Mouse (Mus musculus) forebrain, embryonic 14.5 days (tissue): ENCODE measurements at regions not wholly inside any gene's neighbourhood (a gene's known extent, or its start where the extent isn't known, plus 50 kb on each side); places are given as distances from the start of the nearest gene placed in this dataset.

Experiments used
- ATAC-seq: fragments of 200-750 bp; cut with Nextera tagmentation; 2 replicates; pipeline ENCODE4 v1.8.0; 2017; ENCODE audit warnings: mild to moderate bottlenecking, moderate library complexity
- DNase-seq: peaks from one replicate; pipeline ENCODE4 v3.0.0-alpha.2; 2015; ENCODE audit warnings: low spot score
- H3K27ac ChIP-seq: fragments of 300-500 bp; sonication (generic); 2 replicates; pipeline ENCODE4 v1.5.1; 2014; ENCODE audit warnings: low read depth, mild to moderate bottlenecking, control low read depth, low read length, moderate library complexity
- H3K27me3 ChIP-seq: fragments of 300-500 bp; sonication (generic); replicated peaks from 2 replicates; pipeline ENCODE4 v1.6.1; 2014; ENCODE audit warnings: low read length, control low read depth, mixed read lengths; ENCODE audit not compliant: control insufficient read depth, insufficient read depth
- H3K36me3 ChIP-seq: fragments of 300-500 bp; sonication (generic); 2 replicates; pipeline ENCODE4 v1.6.1; 2014; ENCODE audit warnings: low read length, control low read depth; ENCODE audit not compliant: control insufficient read depth, insufficient read depth
- H3K4me1 ChIP-seq: fragments of 300-500 bp; sonication (generic); 2 replicates; pipeline ENCODE4 v1.6.1; 2014; ENCODE audit warnings: antibody characterized with exemption, low read length, control low read depth; ENCODE audit not compliant: control insufficient read depth, insufficient read depth
- H3K4me2 ChIP-seq: fragments of 300-500 bp; sonication (generic); 2 replicates; pipeline ENCODE4 v1.6.1; 2014; ENCODE audit warnings: mild to moderate bottlenecking, control low read depth, low read length
- H3K4me3 ChIP-seq: fragments of 300-500 bp; sonication (generic); 2 replicates; pipeline ENCODE4 v1.5.1; 2014; ENCODE audit warnings: low read depth, low read length, control low read depth
- H3K9ac ChIP-seq: fragments of 300-500 bp; sonication (generic); 2 replicates; pipeline ENCODE4 v1.6.1; 2014; ENCODE audit warnings: mild to moderate bottlenecking, low read length, control low read depth, moderate library complexity
- H3K9me3 ChIP-seq: fragments of 300-500 bp; sonication (generic); replicated peaks from 2 replicates; pipeline ENCODE4 v1.6.1; 2016; ENCODE audit warnings: low read length, control low read depth, mixed read lengths; ENCODE audit not compliant: control insufficient read depth
- WGBS: fragments of 180-500 bp; shearing (Covaris S2); extraction: QIAGEN DNeasy Blood & Tissue Kit; methylation state at CpG from one replicate; pipeline ENCODE4 v1.1.7; 2014; 5-methylcytosine and 5-hydroxymethylcytosine counted together

DNA sequence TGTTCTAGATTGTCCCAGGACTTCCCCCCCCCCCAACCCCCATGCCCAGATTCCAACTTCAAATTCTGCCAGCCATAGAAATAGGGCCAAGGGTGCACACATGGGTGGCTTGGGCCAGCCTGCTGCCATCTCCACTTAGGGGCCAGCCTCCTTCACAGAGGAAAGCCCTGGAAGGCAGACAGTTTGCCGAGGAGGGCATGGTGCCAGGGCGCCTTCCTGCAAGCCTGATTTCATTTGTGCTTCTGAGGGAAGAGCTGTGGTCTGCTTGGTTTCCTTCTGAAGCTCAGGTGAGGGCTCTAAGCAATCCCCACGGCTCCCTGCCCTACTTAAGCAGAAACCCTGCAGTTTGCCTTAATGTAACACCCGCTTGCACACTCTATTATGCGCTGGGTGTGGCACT, 52.3 kb upstream of the Tcl1 start:
- Histone ChIP-seq H3K4me3 (no peak overlapping the region), H3K36me3 (no peaks in the 10 kb centered on the region), H3K27ac (no peak overlapping the region), H3K9me3 (no peaks in the 10 kb centered on the region), H3K27me3 (no peaks in the 10 kb centered on the region), H3K4me1 (no peaks in the 10 kb centered on the region), H3K4me2 (no peak overlapping the region), H3K9ac (no peak overlapping the region)
- DNase-seq (no peak), ATAC-seq (no peak)
- WGBS = 82% methylated on average over 5 of the region's 5 CpGs

DNA sequence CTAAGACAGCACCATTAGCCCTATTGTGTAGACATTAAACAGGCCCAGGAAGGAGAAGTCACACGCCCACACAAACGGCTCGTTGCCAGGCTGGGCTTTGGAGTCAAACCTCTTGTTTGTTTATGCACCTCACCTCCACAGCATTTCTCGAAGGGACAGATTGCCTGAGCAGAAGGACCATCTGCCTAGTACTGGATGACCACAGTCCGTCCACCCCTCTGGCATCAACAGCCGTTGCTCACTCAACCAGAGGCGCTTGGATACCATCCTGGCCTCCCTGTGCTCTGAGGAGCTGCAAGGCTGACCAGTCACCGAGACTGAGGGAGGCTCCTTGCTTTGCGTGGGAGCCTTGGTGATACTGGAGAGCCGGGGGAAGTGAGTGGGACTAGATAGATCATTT, 53.6 kb upstream of the Tunar start:
- Histone ChIP-seq H3K4me1 (no peaks in the 10 kb centered on the region), H3K9ac (no peak overlapping the region), H3K4me3 (no peak overlapping the region), H3K4me2 (no peak overlapping the region), H3K27ac (no peak overlapping the region), H3K36me3 (no peaks in the 10 kb centered on the region), H3K9me3 (no peaks in the 10 kb centered on the region), H3K27me3 (no peaks in the 10 kb centered on the region)
- ATAC-seq (no peak), DNase-seq (no peak)
- WGBS = 81% methylated on average over 10 of the region's 10 CpGs

DNA sequence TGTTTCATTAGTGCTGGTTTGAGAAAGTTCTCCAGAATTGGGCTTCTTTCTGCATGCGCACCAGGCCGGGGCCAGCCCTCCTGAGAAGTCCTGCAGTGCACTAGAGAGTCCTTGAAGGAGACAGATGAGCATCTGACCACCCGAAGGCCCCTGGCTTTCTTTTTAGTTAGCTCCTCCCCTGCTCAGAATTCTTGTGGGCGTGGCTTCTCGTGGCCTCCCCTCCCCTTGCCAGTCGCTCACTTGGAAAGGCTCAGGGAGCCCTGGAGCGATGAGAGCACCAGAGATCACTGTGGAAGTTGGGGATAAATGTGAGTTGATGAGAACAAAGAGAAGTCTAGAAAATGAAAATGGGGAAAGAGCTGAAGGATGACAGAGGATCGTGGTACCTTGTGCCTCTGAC, 52.6 kb upstream of the Tunar start:
- no peaks in the 10 kb centered on the region for H3K36me3 ChIP-seq
- H3K27me3 ChIP-seq = no peaks in the 10 kb centered on the region
- DNase-seq = no peak
- no peak for ATAC-seq
- no peak overlapping the region for H3K4me3 ChIP-seq
- H3K4me1 ChIP-seq = no peaks in the 10 kb centered on the region
- H3K27ac ChIP-seq = no peak overlapping the region
- no peaks in the 10 kb centered on the region for H3K9me3 ChIP-seq
- H3K9ac ChIP-seq = no peak overlapping the region
- H3K4me2 ChIP-seq = no peak overlapping the region
- 35% methylated on average over 8 of the region's 8 CpGs for WGBS

DNA sequence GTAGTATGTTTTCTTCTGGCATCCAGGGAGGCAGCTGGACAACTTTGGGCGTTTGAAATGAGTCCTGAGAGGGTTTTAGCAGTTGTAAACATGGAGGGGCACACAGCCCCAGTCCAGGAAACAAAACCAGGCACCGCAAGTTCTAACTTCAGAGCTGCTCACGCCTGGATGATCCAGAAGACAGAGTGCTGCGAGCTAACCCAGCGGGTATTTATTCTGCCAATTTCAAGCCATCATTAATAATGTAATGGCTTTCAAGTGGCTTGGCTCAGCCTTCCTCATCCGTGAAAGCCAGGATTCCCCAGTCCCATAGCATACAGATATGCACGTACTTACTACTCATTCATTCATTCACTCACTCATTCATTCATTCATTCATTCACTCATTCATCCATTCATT, 51.6 kb upstream of the Tunar start:
- Histone ChIP-seq H3K36me3 (no peaks in the 10 kb centered on the region), H3K4me1 (no peaks in the 10 kb centered on the region), H3K27me3 (no peaks in the 10 kb centered on the region), H3K4me2 (no peak overlapping the region), H3K9ac (no peak overlapping the region), H3K9me3 (no peaks in the 10 kb centered on the region), H3K27ac (no peak overlapping the region), H3K4me3 (no peak overlapping the region)
- DNase-seq = peak; percentile 11
- ATAC-seq = no peak
- WGBS = 37% methylated on average over 7 of the region's 7 CpGs
